Mouse (Mus musculus): ENCODE measurements around the gene Gm17949.

DNA sequence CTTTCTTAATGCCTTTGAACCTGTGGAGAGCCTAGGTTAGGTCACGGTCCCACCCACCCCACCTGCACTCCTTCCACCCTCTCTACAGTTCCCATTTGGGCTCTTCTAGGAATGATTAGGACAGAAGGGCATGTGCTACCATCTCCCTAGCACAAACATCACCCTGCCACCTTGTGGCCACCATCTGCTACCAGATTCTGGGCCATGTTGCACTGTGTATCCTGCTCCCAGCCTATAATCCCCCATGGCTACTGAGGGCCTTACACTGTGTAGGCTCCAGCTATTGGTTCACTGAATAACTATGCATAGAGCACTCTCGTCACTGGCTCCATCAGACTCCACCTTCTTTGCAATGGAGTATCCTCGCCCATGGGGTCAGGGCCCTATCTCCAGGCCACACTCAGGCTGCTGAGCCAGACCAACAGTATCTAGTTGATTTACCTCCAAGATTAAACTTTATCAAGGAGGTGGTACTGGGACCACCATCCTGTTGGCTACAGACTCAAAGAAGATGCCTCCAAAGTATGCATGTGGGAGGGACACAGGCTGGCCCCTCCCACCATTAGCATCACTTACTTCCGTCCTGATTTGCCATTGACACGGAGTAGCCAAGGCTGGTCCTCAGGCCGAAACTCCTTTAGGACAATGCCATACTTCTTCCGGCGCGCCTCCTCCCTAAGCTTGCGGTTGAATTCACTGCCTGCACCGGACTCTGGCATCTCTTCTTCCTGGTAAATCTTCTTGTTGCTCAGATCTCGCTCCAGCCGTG, 3.9 kb upstream of the Gm17949 start:
- no peak for TF ChIP-seq GATA1 (IDR thresholded peaks at IDR 0.05; ENCODE audit: borderline replicate concordance, low read length)
- TF ChIP-seq FLI1 (IDR thresholded peaks at IDR 0.05; ENCODE audit: low read length), result no peak

Data from megakaryocyte, embryonic 14.5 days (primary cell).